Mouse (Mus musculus): ENCODE data around the gene Kcnj4. TPM values are rescaled to one million over a fixed set of nuclear protein-coding genes. Genes with fewer than 3 reads are reported as not detected.
"Not testable (repeated sequence)": the region's sequence is repeated elsewhere in the genome, so short reads cannot be mapped to it uniquely, and the experiment has no call there.

The Kcnj4 gene
- polyA plus RNA-seq, 1 experiment from 2014 or later, result not detected

- no peaks in the 10 kb centered on the region for H3K27me3 ChIP-seq (ENCODE audit: control insufficient read depth, insufficient read depth, low read length)
- H3K9me3 ChIP-seq (ENCODE audit: control insufficient read depth, low read length), result no peaks in the 10 kb centered on the region
- WGBS, result 43% methylated on average over 10 of the region's 10 CpGs
- H3K9ac ChIP-seq (ENCODE audit: low read length), result no peak overlapping the region
- H3K27ac ChIP-seq (ENCODE audit: low read depth, low read length), result no peak overlapping the region
- H3K36me3 ChIP-seq (ENCODE audit: control insufficient read depth, insufficient read depth, low read length), result no peaks in the 10 kb centered on the region
- no peak for DNase-seq (ENCODE audit: low spot score, missing footprints)
- no peak for ATAC-seq (ENCODE audit: low FRiP score)
- H3K4me2 ChIP-seq, result peak overlapping the region; percentile 22; the same call in 1 of the 2 replicates
- H3K4me1 ChIP-seq (ENCODE audit: control insufficient read depth, insufficient read depth, low read length), result no peaks in the 10 kb centered on the region
- H3K4me3 ChIP-seq (ENCODE audit: low read depth, low read length), result no peak overlapping the region
Measured at GRCm38 (mm10) chr15:79471095-79471494, 33.9 kb downstream of the Kcnj4 start.

GRCm38 (mm10) chr15:79470583-79470982, 34.5 kb downstream of the Kcnj4 start:
- Histone ChIP-seq H3K4me2 (peak overlapping the region; percentile 22; the same call in 1 of the 2 replicates), H3K9ac (ENCODE audit: low read length) (no peak overlapping the region), H3K27ac (ENCODE audit: low read depth, low read length) (no peak overlapping the region), H3K4me1 (ENCODE audit: control insufficient read depth, insufficient read depth, low read length) (no peaks in the 10 kb centered on the region), H3K4me3 (ENCODE audit: low read depth, low read length) (no peak overlapping the region), H3K9me3 (ENCODE audit: control insufficient read depth, low read length) (no peaks in the 10 kb centered on the region), H3K27me3 (ENCODE audit: control insufficient read depth, insufficient read depth, low read length) (no peaks in the 10 kb centered on the region), H3K36me3 (ENCODE audit: control insufficient read depth, insufficient read depth, low read length) (no peaks in the 10 kb centered on the region)
- ATAC-seq (ENCODE audit: low FRiP score) (no peak), DNase-seq (ENCODE audit: low spot score, missing footprints) (no peak)
- WGBS, result 36% methylated on average over 17 of the region's 17 CpGs

- H3K4me1 ChIP-seq (ENCODE audit: control insufficient read depth, insufficient read depth, low read length), result no peaks in the 10 kb centered on the region
Measured at GRCm38 (mm10) chr15:79469577-79469976, 35.5 kb downstream of the Kcnj4 start.

GRCm38 (mm10) chr15:79466601-79467286, 38.3 kb downstream of the Kcnj4 start:
- Histone ChIP-seq H3K9me3 (ENCODE audit: control insufficient read depth, low read length) (no peaks in the 10 kb centered on the region), H3K4me3 (ENCODE audit: low read depth, low read length) (no peak overlapping the region), H3K4me2 (no peak overlapping the region), H3K4me1 (ENCODE audit: control insufficient read depth, insufficient read depth, low read length) (no peaks in the 10 kb centered on the region), H3K27ac (ENCODE audit: low read depth, low read length) (no peak overlapping the region), H3K27me3 (ENCODE audit: control insufficient read depth, insufficient read depth, low read length) (no peaks in the 10 kb centered on the region), H3K36me3 (ENCODE audit: control insufficient read depth, insufficient read depth, low read length) (no peaks in the 10 kb centered on the region), H3K9ac (ENCODE audit: low read length) (0 out of 2 replicates have a peak overlapping the region, but pooled peaks have one; percentile 24)
- DNase-seq (ENCODE audit: low spot score, missing footprints) (peak; percentile 99), ATAC-seq (ENCODE audit: low FRiP score) (peak; percentile 85)
- WGBS, result 6% methylated on average over 18 of the region's 18 CpGs

More at GRCm38 (mm10) chr15:79469577-79469976, 35.5 kb downstream of the Kcnj4 start:
- ATAC-seq (ENCODE audit: low FRiP score), result no peak
- Histone ChIP-seq H3K9ac (ENCODE audit: low read length) (no peak overlapping the region), H3K9me3 (ENCODE audit: control insufficient read depth, low read length) (no peaks in the 10 kb centered on the region), H3K4me2 (no peak overlapping the region), H3K27me3 (ENCODE audit: control insufficient read depth, insufficient read depth, low read length) (no peaks in the 10 kb centered on the region), H3K27ac (ENCODE audit: low read depth, low read length) (no peak overlapping the region), H3K4me3 (ENCODE audit: low read depth, low read length) (no peak overlapping the region), H3K36me3 (ENCODE audit: control insufficient read depth, insufficient read depth, low read length) (no peaks in the 10 kb centered on the region)
- 67% methylated on average over 5 of the region's 5 CpGs for WGBS
- no peak for DNase-seq (ENCODE audit: low spot score, missing footprints)

GRCm38 (mm10) chr15:79456546-79456945, 48.5 kb downstream of the Kcnj4 start:
- H3K4me2 ChIP-seq, result no peak overlapping the region
- ATAC-seq (ENCODE audit: low FRiP score) (no peak), DNase-seq (ENCODE audit: low spot score, missing footprints) (no peak)
- WGBS, result 77% methylated on average over 6 of the region's 6 CpGs
- H3K36me3 ChIP-seq (ENCODE audit: control insufficient read depth, insufficient read depth, low read length), result no peaks in the 10 kb centered on the region
- H3K4me1 ChIP-seq (ENCODE audit: control insufficient read depth, insufficient read depth, low read length), result no peaks in the 10 kb centered on the region
- no peak overlapping the region for H3K4me3 ChIP-seq (ENCODE audit: low read depth, low read length)
- no peak overlapping the region for H3K9ac ChIP-seq (ENCODE audit: low read length)
- no peaks in the 10 kb centered on the region for H3K9me3 ChIP-seq (ENCODE audit: control insufficient read depth, low read length)
- H3K27me3 ChIP-seq (ENCODE audit: control insufficient read depth, insufficient read depth, low read length), result no peaks in the 10 kb centered on the region
- H3K27ac ChIP-seq (ENCODE audit: low read depth, low read length), result no peak overlapping the region

GRCm38 (mm10) chr15:79456104-79456503, 48.9 kb downstream of the Kcnj4 start:
- ATAC-seq (ENCODE audit: low FRiP score); H3K9me3 ChIP-seq (ENCODE audit: control insufficient read depth, low read length); H3K36me3 ChIP-seq (ENCODE audit: control insufficient read depth, insufficient read depth, low read length); H3K27me3 ChIP-seq (ENCODE audit: control insufficient read depth, insufficient read depth, low read length); H3K27ac ChIP-seq (ENCODE audit: low read depth, low read length); DNase-seq (ENCODE audit: low spot score, missing footprints); H3K4me3 ChIP-seq (ENCODE audit: low read depth, low read length); H3K9ac ChIP-seq (ENCODE audit: low read length); H3K4me2 ChIP-seq; H3K4me1 ChIP-seq (ENCODE audit: control insufficient read depth, insufficient read depth, low read length): not testable (repeated sequence)
- 51% methylated on average over 6 of the region's 6 CpGs for WGBS

GRCm38 (mm10) chr15:79455106-79455810, 49.8 kb downstream of the Kcnj4 start, which contains the start of gene Csnk1e:
Csnk1e (minus strand) TSS chr15:79455566.
- WGBS, result 1% methylated on average over 24 of the region's 24 CpGs
- no peak within 1 kb of the TSS for H3K27ac ChIP-seq (ENCODE audit: low read depth, low read length)

GRCm38 (mm10) chr15:79453831-79454230, 51.2 kb downstream of the Kcnj4 start:
- no peaks in the 10 kb centered on the region for H3K4me1 ChIP-seq (ENCODE audit: control insufficient read depth, insufficient read depth, low read length)
- no peaks in the 10 kb centered on the region for H3K36me3 ChIP-seq (ENCODE audit: control insufficient read depth, insufficient read depth, low read length)
- no peaks in the 10 kb centered on the region for H3K27me3 ChIP-seq (ENCODE audit: control insufficient read depth, insufficient read depth, low read length)
- WGBS, result 83% methylated on average over 4 of the region's 4 CpGs
- ATAC-seq (ENCODE audit: low FRiP score) (no peak), DNase-seq (ENCODE audit: low spot score, missing footprints) (no peak)
- no peaks in the 10 kb centered on the region for H3K9me3 ChIP-seq (ENCODE audit: control insufficient read depth, low read length)
- no peak overlapping the region for H3K4me3 ChIP-seq (ENCODE audit: low read depth, low read length)
- no peak overlapping the region for H3K9ac ChIP-seq (ENCODE audit: low read length)
- H3K4me2 ChIP-seq, result no peak overlapping the region
- no peak overlapping the region for H3K27ac ChIP-seq (ENCODE audit: low read depth, low read length)

More at GRCm38 (mm10) chr15:79455106-79455810, 49.8 kb downstream of the Kcnj4 start, which contains the start of gene Csnk1e:
- peak; percentile 97 for DNase-seq (ENCODE audit: low spot score, missing footprints)
- peak within 1 kb of the TSS; percentile 11 for H3K4me3 ChIP-seq (ENCODE audit: low read depth, low read length)
- H3K9ac ChIP-seq (ENCODE audit: low read length), result peak within 1 kb of the TSS; percentile 29; the same call in 1 of the 2 replicates
- ATAC-seq (ENCODE audit: low FRiP score), result peak; percentile 70
- H3K36me3 ChIP-seq (ENCODE audit: control insufficient read depth, insufficient read depth, low read length), result no peaks in the 10 kb centered on the region
- no peaks in the 10 kb centered on the region for H3K9me3 ChIP-seq (ENCODE audit: control insufficient read depth, low read length)
- peak within 1 kb of the TSS; percentile 40 for H3K4me2 ChIP-seq
- no peaks in the 10 kb centered on the region for H3K4me1 ChIP-seq (ENCODE audit: control insufficient read depth, insufficient read depth, low read length)
- no peaks in the 10 kb centered on the region for H3K27me3 ChIP-seq (ENCODE audit: control insufficient read depth, insufficient read depth, low read length)

GRCm38 (mm10) chr15:79448041-79448440, 57.0 kb downstream of the Kcnj4 start:
- Histone ChIP-seq H3K36me3 (ENCODE audit: control insufficient read depth, insufficient read depth, low read length) (no peaks in the 10 kb centered on the region), H3K4me2 (no peak overlapping the region), H3K9ac (ENCODE audit: low read length) (no peak overlapping the region), H3K27me3 (ENCODE audit: control insufficient read depth, insufficient read depth, low read length) (no peaks in the 10 kb centered on the region), H3K4me1 (ENCODE audit: control insufficient read depth, insufficient read depth, low read length) (no peaks in the 10 kb centered on the region), H3K27ac (ENCODE audit: low read depth, low read length) (no peak overlapping the region), H3K9me3 (ENCODE audit: control insufficient read depth, low read length) (no peaks in the 10 kb centered on the region), H3K4me3 (ENCODE audit: low read depth, low read length) (no peak overlapping the region)
- ATAC-seq (ENCODE audit: low FRiP score) (no peak), DNase-seq (ENCODE audit: low spot score, missing footprints) (no peak)
- WGBS, result 83% methylated on average over 3 of the region's 3 CpGs
